Mouse (Mus musculus) spleen, adult 12 weeks (tissue): ENCODE data around the gene Psmb3.

Experiments used
- DNase-seq: peaks from one replicate; pipeline ENCODE4 v3.0.0; 2022; ENCODE audit warnings: low spot score

Gene Psmb3

DNA sequence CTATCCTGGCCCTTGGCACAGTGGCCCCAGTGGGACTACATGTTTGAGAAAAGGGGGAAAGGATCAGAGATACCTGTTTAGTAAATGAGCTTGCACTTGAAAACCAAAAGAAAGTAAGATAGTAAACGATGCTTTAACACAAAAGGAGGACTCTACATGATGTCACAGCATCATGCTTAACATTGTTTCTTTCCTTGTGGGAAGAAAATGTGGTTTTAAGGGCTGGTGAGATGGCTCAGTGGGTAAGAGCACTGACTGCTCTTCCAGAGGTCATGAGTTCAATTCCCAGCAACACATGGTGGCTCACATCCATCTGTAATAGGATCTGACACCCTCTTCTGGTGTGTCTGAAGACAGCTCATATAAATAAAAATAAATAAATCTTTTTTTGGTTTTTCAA lies 54.9 kb downstream of the Psmb3 start:
- DNase-seq, result no peak

DNA sequence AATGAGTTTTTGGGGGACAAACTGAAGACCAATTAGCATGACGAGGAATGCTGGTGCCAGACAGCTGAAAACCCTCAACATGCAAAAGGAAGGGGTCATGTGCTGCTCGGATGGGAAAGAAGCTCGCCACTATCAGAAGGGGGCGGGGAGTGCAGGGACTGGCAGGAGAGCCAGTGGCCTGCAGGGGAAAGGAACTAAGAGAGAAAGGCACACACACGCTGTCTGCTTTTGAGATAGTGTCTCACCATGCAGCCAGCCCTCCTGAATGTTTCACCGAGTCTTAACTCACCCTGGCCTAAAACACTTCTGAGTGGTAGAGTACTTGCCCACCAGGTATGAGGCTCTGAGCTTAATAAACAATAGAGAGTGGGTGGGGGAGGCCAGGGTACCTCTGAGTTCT lies 55.7 kb downstream of the Psmb3 start:
- no peak for DNase-seq

DNA sequence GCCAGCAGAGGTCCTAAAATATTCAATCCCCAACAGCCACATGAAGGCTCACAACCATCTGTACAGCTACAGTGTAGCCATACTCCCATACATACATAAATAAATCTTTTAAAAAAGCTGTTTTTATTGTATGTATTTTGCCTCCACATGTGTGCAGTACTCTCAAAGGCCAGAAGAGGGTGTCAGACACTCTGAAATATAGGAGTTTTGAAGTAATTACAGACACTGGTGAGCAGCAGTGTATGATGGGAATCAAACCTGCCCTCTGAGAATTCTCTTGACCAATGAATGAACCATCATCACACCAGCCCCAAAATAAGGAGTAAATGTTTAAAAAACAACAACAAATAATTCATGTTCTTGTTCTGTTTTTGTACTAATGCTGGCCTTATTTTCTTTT lies 58.4 kb downstream of the Psmb3 start:
- DNase-seq, result no peak
